Mouse (Mus musculus): ENCODE data around the gene Sh3gl2.

GRCm38 (mm10) chr4:85385241-85385640 is 180.3 kb downstream of the Sh3gl2 start:
- TF ChIP-seq POLR2A (IDR thresholded peaks at IDR 0.05; ENCODE audit: low read depth, low read length) (no peak), HCFC1 (IDR thresholded peaks at IDR 0.05; ENCODE audit: low read depth, low read length) (no peak), CTCF (conservative IDR thresholded peaks at IDR 0.05 in 1 of 2, IDR thresholded peaks at IDR 0.05 in 1 of 2; ENCODE audit: low read depth in 2 of 2, low read length in 2 of 2) (no peak), JUN (IDR thresholded peaks at IDR 0.05; ENCODE audit: insufficient read depth, low read depth, low read length) (no peak), TCF12 (IDR thresholded peaks at IDR 0.05; ENCODE audit: low read depth, low read length) (no peak)
